Mouse (Mus musculus) large intestine, adult 2 months (tissue): Measurements from ENCODE around the gene Prrc2a. TPM values are rescaled to one million over a fixed set of nuclear protein-coding genes. Genes with fewer than 3 reads are reported as not detected.

Source experiments
- DNase-seq: peaks from one replicate; pipeline ENCODE4 v3.0.0-alpha.2; 2012; ENCODE audit warnings: low read depth, low spot score
- WGBS: fragments of 180-500 bp; shearing (Covaris S2); methylation state at CpG from one replicate; pipeline ENCODE4 v1.1.7; 2018; 5-methylcytosine and 5-hydroxymethylcytosine counted together
- polyA plus RNA-seq: library from polyadenylated mRNA; depleted of rRNA; stranded (reverse); fragments of >200 nt; gene quantifications from 2 replicates; pipeline ENCODE4 v1.2.3, GENCODE M21; 2012; rRNA removed

Gene Prrc2a
- polyA plus RNA-seq, 1 experiment: 272 TPM

DNA sequence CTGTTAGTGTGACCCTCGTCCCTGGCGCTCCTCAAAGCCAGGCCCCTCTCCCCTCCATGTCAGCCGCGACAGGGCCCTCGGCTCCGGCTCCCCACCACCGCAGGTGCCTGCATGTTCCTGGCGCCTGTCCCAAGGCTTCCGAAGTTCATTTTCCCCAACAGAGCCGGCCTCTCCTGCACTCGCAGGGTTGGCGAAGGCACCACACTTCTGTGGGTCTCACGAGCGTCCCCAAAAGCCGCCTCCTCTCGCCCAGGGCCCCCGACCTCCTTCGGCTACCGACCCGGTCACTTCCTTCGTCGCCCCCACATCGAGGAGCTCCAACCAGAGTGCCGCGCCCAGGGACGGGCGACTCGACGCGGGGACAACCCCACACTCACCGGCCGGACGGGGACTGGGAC lies 44.0 kb downstream of the Prrc2a start:
- WGBS: under 1% methylated on average over 33 of the region's 33 CpGs
- DNase-seq: no peak

DNA sequence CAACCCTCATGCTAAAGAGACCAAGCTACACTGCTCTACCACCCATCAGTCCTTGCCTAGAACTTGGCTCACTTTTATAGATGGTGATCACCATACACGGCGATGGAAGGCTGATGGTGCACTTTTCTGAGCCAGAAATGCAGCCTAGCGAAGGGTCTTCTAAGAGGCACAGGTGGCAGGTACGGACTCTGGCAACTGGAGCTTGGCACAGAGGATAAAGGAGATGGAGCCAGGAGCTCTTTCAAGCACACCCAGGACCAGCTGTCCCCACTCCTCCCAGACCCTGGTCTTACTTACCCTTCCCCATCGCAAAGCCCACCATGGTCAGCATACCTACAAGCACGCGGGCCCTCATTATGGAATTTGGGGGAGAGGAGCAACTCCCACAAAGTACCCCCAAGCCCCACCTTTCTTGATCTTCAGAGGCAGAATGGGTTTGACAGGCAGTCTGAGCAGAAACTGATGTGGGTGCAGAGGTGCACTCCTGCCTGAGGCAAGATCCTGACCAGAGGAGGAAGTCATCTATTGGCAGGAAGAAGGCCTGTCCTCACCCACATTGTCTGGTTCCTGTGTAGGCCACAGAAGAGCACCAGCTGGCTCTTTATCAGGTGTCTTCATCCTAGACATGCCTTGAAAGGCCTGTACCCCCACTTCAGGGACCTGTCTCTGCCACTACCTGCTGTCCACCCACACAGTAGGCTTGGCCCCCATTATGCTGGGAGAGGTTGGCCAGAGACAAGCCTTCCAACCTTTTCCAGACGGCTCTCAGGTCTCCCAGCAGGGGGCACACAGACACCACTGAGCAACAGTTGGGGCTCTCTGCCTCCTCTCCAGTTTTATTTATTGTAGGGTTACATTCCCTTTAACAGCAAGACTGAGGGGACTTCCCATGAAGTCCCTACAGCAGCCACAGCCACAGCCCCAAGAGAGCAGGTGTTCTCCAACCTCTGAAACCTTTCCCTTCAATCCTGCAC lies 49.4 kb downstream of the Prrc2a start, which contains the start of gene Ly6g5b:
Gene Ly6g5b (minus strand): TSS at position 383 of the 974 bp plus-strand sequence.
- no peak for DNase-seq
- WGBS: 78% methylated on average over 8 of the region's 8 CpGs

- DNase-seq: no peak
- 76% methylated on average over 9 of the region's 9 CpGs for WGBS
Observed at GRCm38 (mm10) chr17:35111774-35112173, 52.9 kb downstream of the Prrc2a start.

DNA sequence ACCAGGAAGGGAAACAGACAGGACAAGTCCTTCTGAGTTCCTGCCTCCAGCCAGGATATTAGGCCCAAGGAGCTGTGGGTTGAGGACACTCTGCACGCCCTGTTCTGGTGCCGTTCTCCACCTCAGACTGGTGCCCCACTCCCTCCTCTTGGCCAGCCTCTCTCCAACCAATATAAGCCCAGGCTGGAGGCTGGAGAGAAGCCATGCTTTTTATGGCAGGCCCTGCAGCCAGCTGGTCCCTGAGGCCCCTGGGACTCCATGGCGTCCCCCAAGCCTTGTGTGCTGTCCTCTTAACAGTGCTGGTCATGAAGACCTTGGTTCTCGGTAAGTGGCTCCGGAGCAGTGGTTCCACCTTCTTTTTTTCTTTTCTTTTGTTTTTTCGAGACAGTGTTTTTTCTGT lies 56.6 kb downstream of the Prrc2a start, which contains the start of gene Ly6g5c:
Gene Ly6g5c (plus strand): TSS at position 183 of the 400 bp plus-strand sequence.
- no peak for DNase-seq
- 71% methylated on average over 6 of the region's 6 CpGs for WGBS

DNA sequence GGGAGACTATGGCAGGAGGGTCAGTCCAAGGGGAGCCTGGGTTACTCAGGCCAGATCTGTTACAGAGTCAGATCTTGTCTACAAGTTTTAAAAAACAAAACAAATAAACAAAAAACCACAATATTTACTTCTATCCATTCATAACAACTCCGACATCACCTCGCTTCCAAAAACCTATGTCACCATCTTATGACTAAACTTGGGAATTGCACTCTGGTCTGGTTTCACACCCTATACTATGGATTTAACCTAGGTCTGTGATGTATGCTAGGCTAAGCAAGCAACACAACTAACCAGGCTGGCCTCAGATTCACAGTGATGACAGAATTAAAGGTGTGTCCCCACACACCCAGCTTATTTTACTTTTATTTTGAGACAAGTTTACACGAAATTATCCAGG lies 58.2 kb downstream of the Prrc2a start:
- no peak for DNase-seq
- WGBS: 62% methylated on average over 3 of the region's 3 CpGs

GRCm38 (mm10) chr17:35105740-35106389 lies 58.8 kb downstream of the Prrc2a start:
- 24% methylated on average over 13 of the region's 13 CpGs for WGBS
- DNase-seq: no peak

- 87% methylated on average over 6 of the region's 6 CpGs for WGBS
Observed at GRCm38 (mm10) chr17:35104754-35105153, 59.9 kb downstream of the Prrc2a start.

GRCm38 (mm10) chr17:35104079-35104478 lies 60.6 kb downstream of the Prrc2a start:
- 93% methylated on average over 7 of the region's 7 CpGs for WGBS
- no peak for DNase-seq

More at GRCm38 (mm10) chr17:35104754-35105153, 59.9 kb downstream of the Prrc2a start:
- DNase-seq: no peak

- 27% methylated on average over 6 of the region's 6 CpGs for WGBS
- no peak for DNase-seq
Observed at GRCm38 (mm10) chr17:35103221-35103690, 61.4 kb downstream of the Prrc2a start.

DNA sequence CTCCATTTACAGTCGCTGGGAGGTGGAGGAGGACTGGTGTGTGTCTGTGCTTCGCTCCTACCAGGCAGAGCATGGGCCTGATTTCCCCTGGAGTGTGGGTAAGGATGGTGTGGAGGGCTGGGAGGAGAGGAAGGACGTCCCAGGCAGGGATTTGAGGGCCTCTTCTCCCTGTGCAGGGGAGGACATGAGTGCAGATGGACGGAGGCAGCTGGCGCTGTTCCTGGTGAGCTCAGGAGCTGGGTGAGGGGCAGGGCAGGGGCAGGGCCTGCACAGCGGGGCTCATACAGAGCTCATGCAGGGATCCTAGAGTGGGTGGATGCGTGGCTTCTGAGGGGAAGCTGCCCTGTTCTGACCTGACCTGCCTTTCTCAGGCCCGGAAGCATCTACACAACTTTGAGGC lies 62.4 kb downstream of the Prrc2a start:
- no peak for DNase-seq
- WGBS: 74% methylated on average over 8 of the region's 8 CpGs

DNA sequence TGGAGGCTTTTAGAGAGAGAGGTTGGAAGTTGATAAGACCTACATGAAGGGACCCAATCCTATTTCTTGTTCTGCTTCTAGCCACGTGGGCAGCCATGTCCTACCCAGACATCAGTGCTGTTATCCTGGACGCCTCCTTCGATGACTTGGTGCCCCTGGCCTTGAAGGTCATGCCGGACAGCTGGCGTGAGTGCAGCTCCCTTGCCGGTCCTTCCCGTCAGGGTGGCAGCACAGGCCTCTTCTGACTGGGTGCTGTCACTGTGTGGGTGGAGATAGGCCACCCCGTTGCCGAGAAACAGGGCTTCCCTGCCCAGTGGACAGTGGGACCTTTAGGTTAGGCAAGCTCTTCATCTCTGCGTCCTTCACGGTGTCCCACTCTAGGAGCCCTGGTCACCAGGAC lies 63.5 kb downstream of the Prrc2a start:
- 91% methylated on average over 11 of the region's 11 CpGs for WGBS
- DNase-seq: no peak

GRCm38 (mm10) chr17:35100196-35100765 lies 64.4 kb downstream of the Prrc2a start:
- WGBS: 68% methylated on average over 10 of the region's 10 CpGs
- no peak for DNase-seq

Other genes with a start within 250 kb of the Prrc2a start
- gene Neu1, start 233.6 kb downstream of the Prrc2a start, polyA plus RNA-seq: 64.9 and 118 TPM in 2 replicates
- gene Hspa1b, start 205.7 kb downstream of the Prrc2a start, polyA plus RNA-seq: 10.5 and 12.0 TPM in 2 replicates
- not detected in 2 replicates for gene Gm20481, start 195.0 kb downstream of the Prrc2a start, polyA plus RNA-seq
- gene Hspa1a, start 192.7 kb downstream of the Prrc2a start, polyA plus RNA-seq: 6.4 and 6.6 TPM in 2 replicates
- gene Hspa1l, start 192.2 kb downstream of the Prrc2a start, polyA plus RNA-seq: 0.21 and 0.22 TPM in 2 replicates
- gene Lsm2, start 183.0 kb downstream of the Prrc2a start, polyA plus RNA-seq: 108 and 113 TPM in 2 replicates
- 104 and 139 TPM in 2 replicates for gene Vars, start 163.9 kb downstream of the Prrc2a start, polyA plus RNA-seq
- gene Vwa7, start 148.3 kb downstream of the Prrc2a start, polyA plus RNA-seq: 0.38 and 0.64 TPM in 2 replicates
- gene Sapcd1, start 136.9 kb downstream of the Prrc2a start, polyA plus RNA-seq: 0.81 and 0.83 TPM in 2 replicates
- gene Msh5, start 118.2 kb downstream of the Prrc2a start, polyA plus RNA-seq: 2.0 and 3.3 TPM in 2 replicates
- 209 and 263 TPM in 2 replicates for gene Clic1, start 114.9 kb downstream of the Prrc2a start, polyA plus RNA-seq
- 12.5 and 14.9 TPM in 2 replicates for gene Ddah2, start 105.9 kb downstream of the Prrc2a start, polyA plus RNA-seq
- 0.17 and 3.8 TPM in 2 replicates for gene Ly6g6c, start 99.5 kb downstream of the Prrc2a start, polyA plus RNA-seq
- 0.26 and 0.47 TPM in 2 replicates for gene Mpig6b, start 98.7 kb downstream of the Prrc2a start, polyA plus RNA-seq
- 0.38 and 0.73 TPM in 2 replicates for gene Ly6g6e, start 88.0 kb downstream of the Prrc2a start, polyA plus RNA-seq
- gene Ly6g6d, start 86.8 kb downstream of the Prrc2a start, polyA plus RNA-seq: 0.89 and 3.5 TPM in 2 replicates
- 1.6 and 2.6 TPM in 2 replicates for gene Ly6g6f, start 79.3 kb downstream of the Prrc2a start, polyA plus RNA-seq
- gene Abhd16a, start 75.6 kb downstream of the Prrc2a start, polyA plus RNA-seq: 71.9 and 115 TPM in 2 replicates
- gene Ly6g5c, start 56.6 kb downstream of the Prrc2a start, polyA plus RNA-seq: 0.81 TPM in 1 of 2 replicates, not detected in the other
- 2.2 and 3.0 TPM in 2 replicates for gene Ly6g5b, start 49.5 kb downstream of the Prrc2a start, polyA plus RNA-seq
- 18.4 and 19.4 TPM in 2 replicates for gene Gpank1, start 43.4 kb downstream of the Prrc2a start, polyA plus RNA-seq
- gene Csnk2b, start 42.8 kb downstream of the Prrc2a start, polyA plus RNA-seq: 358 and 375 TPM in 2 replicates
- gene D17H6S53E, start 38.5 kb downstream of the Prrc2a start, polyA plus RNA-seq: 11.7 and 17.5 TPM in 2 replicates
- gene Apom, start 32.8 kb downstream of the Prrc2a start, polyA plus RNA-seq: 0.26 TPM in 1 of 2 replicates, not detected in the other
- gene Bag6, start 29.7 kb downstream of the Prrc2a start, polyA plus RNA-seq: 103 and 147 TPM in 2 replicates
- gene Aif1, start 11.2 kb upstream of the Prrc2a start, polyA plus RNA-seq: 3.7 and 3.8 TPM in 2 replicates
- 25.5 and 32.1 TPM in 2 replicates for gene Lst1, start 23.5 kb upstream of the Prrc2a start, polyA plus RNA-seq
- gene Ltb, start 29.5 kb upstream of the Prrc2a start, polyA plus RNA-seq: 23.4 and 35.1 TPM in 2 replicates
- gene Tnf, start 37.1 kb upstream of the Prrc2a start, polyA plus RNA-seq: 3.7 and 4.9 TPM in 2 replicates
- gene Lta, start 40.5 kb upstream of the Prrc2a start, polyA plus RNA-seq: 1.8 and 2.5 TPM in 2 replicates
- not detected in 2 replicates for gene Gm16181, start 55.9 kb upstream of the Prrc2a start, polyA plus RNA-seq
- 4.2 and 4.5 TPM in 2 replicates for gene Atp6v1g2, start 68.8 kb upstream of the Prrc2a start, polyA plus RNA-seq
- gene Nfkbil1, start 70.9 kb upstream of the Prrc2a start, polyA plus RNA-seq: 11.8 and 13.0 TPM in 2 replicates
- gene Ddx39b, start 76.8 kb upstream of the Prrc2a start, polyA plus RNA-seq: 287 and 309 TPM in 2 replicates
- gene H2-D1, start 97.8 kb upstream of the Prrc2a start, polyA plus RNA-seq: 1,065 and 1,224 TPM in 2 replicates
- gene H2-Q1, start 155.5 kb upstream of the Prrc2a start, polyA plus RNA-seq: 16.5 and 51.5 TPM in 2 replicates
- 245 and 632 TPM in 2 replicates for gene H2-Q2, start 177.3 kb upstream of the Prrc2a start, polyA plus RNA-seq
- gene H2-Q4, start 214.7 kb upstream of the Prrc2a start, polyA plus RNA-seq: 80.0 and 122 TPM in 2 replicates